Mouse (Mus musculus): ENCODE measurements around the gene Mogat2.

The Mogat2 gene

GRCm38 (mm10) chr7:99235657-99236056 lies 2.8 kb downstream of the Mogat2 start:
- no peak for DNase-seq (ENCODE audit: low spot score)

- DNase-seq (ENCODE audit: low spot score) = no peak
Measured at GRCm38 (mm10) chr7:99234916-99235315, 3.5 kb downstream of the Mogat2 start.

- no peak for DNase-seq (ENCODE audit: low spot score)
Measured at GRCm38 (mm10) chr7:99232571-99232970, 5.8 kb downstream of the Mogat2 start.

GRCm38 (mm10) chr7:99230061-99230747 lies 8.2 kb downstream of the Mogat2 start:
- no peak for DNase-seq (ENCODE audit: low spot score)

GRCm38 (mm10) chr7:99229411-99229810 lies 9.0 kb downstream of the Mogat2 start:
- no peak for DNase-seq (ENCODE audit: low spot score)

GRCm38 (mm10) chr7:99228825-99229224 lies 9.6 kb downstream of the Mogat2 start:
- no peak for DNase-seq (ENCODE audit: low spot score)

GRCm38 (mm10) chr7:99227267-99227666 lies 11.2 kb downstream of the Mogat2 start:
- no peak for DNase-seq (ENCODE audit: low spot score)

- no peak for DNase-seq (ENCODE audit: low spot score)
Measured at GRCm38 (mm10) chr7:99226662-99227061, 11.8 kb downstream of the Mogat2 start.

GRCm38 (mm10) chr7:99225421-99225820 lies 13.0 kb downstream of the Mogat2 start:
- no peak for DNase-seq (ENCODE audit: low spot score)

- DNase-seq (ENCODE audit: low spot score) = no peak
Measured at GRCm38 (mm10) chr7:99224648-99225190, 13.7 kb downstream of the Mogat2 start.

GRCm38 (mm10) chr7:99224225-99224624 lies 14.2 kb downstream of the Mogat2 start:
- no peak for DNase-seq (ENCODE audit: low spot score)

- peak; percentile 57 for DNase-seq (ENCODE audit: low spot score)
Measured at GRCm38 (mm10) chr7:99217338-99218074, 20.9 kb downstream of the Mogat2 start.

GRCm38 (mm10) chr7:99215347-99215855 lies 23.0 kb downstream of the Mogat2 start:
- no peak for DNase-seq (ENCODE audit: low spot score)

GRCm38 (mm10) chr7:99214621-99215185 lies 23.7 kb downstream of the Mogat2 start:
- no peak for DNase-seq (ENCODE audit: low spot score)

- DNase-seq (ENCODE audit: low spot score) = no peak
Measured at GRCm38 (mm10) chr7:99213686-99214085, 24.7 kb downstream of the Mogat2 start.

- DNase-seq (ENCODE audit: low spot score) = no peak
Measured at GRCm38 (mm10) chr7:99213056-99213455, 25.4 kb downstream of the Mogat2 start.

GRCm38 (mm10) chr7:99208704-99209103 lies 29.7 kb downstream of the Mogat2 start:
- no peak for DNase-seq (ENCODE audit: low spot score)

GRCm38 (mm10) chr7:99206364-99206763 lies 32.1 kb downstream of the Mogat2 start:
- no peak for DNase-seq (ENCODE audit: low spot score)

GRCm38 (mm10) chr7:99202163-99202562 lies 36.3 kb downstream of the Mogat2 start:
- DNase-seq (ENCODE audit: low spot score) = no peak

- no peak for DNase-seq (ENCODE audit: low spot score)
Measured at GRCm38 (mm10) chr7:99200290-99200689, 38.1 kb downstream of the Mogat2 start.

GRCm38 (mm10) chr7:99199451-99200175 lies 38.8 kb downstream of the Mogat2 start:
- no peak for DNase-seq (ENCODE audit: low spot score)

GRCm38 (mm10) chr7:99198811-99199210 lies 39.6 kb downstream of the Mogat2 start:
- no peak for DNase-seq (ENCODE audit: low spot score)
